Mouse (Mus musculus) lung, postnatal 25 days (tissue): ENCODE measurements at regions not wholly inside any gene's neighbourhood (a gene's known extent, or its start where the extent isn't known, plus 50 kb on each side); places are given as distances from the start of the nearest gene placed in this dataset.

Experiments
- DNase-seq: peaks from one replicate; pipeline ENCODE4 v3.0.0; 2022; ENCODE audit warnings: low spot score

- DNase-seq: no peak
Measured at GRCm38 (mm10) chr6:104040450-104040849, 452.1 kb upstream of the Cntn6 start.

GRCm38 (mm10) chr6:104055996-104056395 lies 436.6 kb upstream of the Cntn6 start:
- DNase-seq: no peak

DNA sequence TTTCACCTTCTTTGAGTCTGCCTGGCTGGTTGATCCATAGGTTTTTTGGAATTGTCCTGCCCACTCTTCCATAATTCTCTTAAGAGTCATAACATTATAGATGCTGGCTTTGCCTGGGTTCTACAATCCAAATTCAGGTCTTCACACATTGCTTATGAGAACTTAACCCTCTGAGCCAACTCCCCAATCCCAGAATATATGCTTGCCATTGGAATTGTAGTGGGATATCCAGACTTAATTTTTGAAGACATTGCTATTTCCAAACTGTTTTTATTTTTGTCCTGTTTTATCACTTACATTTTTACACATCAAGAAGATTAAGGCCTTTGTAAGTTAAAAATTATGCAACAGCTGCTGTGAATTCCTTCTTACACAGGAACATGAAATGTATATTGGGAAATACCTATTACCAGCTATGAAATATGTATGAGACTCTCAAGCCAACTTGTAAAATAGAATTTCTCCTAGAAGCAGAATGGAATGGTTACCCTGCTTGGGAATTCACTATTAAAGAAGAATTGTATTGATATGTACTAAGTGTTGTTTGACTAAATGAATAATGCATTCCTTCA lies 430.8 kb upstream of the Cntn6 start:
- no peak for DNase-seq

- DNase-seq: no peak
Measured at GRCm38 (mm10) chr6:104080581-104080980, 412.0 kb upstream of the Cntn6 start.

DNA sequence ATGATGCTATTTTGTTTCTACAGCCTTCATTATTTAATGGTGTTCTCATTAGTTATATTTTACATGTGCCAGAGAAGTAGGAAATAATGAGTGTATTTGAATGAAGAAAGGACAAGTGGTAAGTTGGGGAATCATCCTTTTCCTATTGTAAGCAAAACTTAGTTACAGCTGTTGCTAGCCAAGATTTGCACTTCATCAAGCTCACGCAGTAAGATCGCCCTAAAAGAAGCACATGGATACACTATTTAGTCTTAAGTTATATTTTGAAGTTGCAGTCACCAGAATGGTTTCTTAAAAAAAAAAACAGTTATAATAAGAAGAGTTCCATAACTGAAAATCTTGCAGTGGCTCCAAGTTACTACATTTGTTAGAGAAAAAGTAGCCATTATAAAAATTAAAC lies 410.3 kb upstream of the Cntn6 start:
- DNase-seq: no peak

DNA sequence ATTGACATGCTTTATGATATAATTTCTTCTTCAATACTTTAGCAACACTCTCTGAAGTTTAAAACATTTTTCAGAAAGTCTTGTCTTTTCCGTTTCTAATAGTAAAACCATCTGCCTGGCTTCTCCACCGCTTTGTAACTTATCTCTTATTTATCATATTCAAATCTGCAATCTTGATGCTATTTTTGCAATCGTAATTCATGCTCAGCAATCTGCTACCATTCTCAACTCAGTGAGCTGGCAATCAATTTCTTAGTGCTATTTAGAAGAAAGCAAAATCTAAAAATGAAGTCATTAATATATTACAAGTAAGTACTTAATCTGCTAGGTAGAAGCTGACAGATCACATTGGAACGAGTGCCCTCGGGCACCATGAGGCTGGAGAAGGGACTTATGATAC lies 384.2 kb upstream of the Cntn6 start:
- no peak for DNase-seq
